Mouse (Mus musculus) embryo, embryonic 10 days (tissue): ENCODE measurements around the gene Jarid2.

Experiments used
- DNase-seq: peaks from one replicate; pipeline ENCODE4 v3.0.0-alpha.2; 2015; ENCODE audit warnings: low spot score

Gene Jarid2

DNA sequence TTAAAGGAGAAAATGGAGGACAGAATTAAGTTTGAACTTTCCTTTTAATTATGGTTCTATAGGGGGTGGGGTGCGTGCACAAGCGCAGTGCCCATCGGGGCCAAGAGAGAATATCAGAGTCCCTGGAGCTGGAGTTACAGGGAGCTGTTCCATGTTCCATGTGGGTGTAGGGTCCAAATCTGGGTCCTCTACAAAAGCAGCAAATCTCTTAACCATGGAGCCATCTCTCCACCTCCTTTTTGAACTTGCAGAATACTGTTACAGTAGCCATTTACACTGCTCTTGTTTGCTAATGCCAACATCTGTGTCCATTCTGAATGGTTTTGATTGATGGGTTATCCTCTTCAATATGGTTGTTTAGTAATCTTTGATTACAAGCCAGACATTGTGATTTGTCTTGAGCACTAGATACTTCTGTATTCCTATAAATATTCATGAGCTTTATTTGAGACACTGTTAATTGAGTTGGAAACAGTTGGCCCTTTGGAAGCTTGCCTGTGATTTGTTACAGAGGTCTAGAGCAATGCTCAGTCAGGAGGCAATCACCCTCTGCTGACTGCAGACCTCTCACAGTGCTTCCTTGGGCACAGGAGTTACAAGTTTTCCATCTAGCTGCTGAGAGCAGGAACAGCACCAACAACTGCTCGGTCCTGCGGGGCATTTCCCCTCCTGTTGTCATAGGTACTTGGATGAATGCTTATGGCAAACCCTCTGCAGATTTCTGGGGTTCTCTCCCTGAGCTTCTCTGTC, 231.4 kb downstream of the Jarid2 start:
- DNase-seq, result no peak
